Mouse (Mus musculus): ENCODE results near the gene BC052040.

DNA sequence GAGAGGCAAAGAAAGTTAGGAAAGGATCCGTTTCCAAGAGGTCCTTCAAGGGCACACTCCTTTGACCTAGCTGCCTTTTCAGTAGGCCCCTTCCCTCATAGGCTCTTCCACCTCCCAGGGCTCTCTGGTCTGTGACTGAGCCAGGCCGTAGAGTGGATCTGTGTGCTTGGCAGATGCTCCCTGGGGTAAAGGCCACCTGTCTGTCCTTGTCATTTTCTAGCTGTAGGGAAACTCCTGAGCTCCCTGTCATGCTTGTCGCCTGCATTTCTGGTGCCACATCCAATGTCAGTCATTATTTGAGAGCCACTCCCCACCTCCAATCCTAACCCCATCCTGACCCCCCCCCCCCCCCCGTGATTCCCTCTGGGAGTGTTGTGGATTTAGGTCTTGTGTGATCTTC lies 151.1 kb downstream of the BC052040 start:
- TF ChIP-seq CTCF (IDR thresholded peaks at IDR 0.05; ENCODE audit: low read depth) (no peak), EP300 (IDR thresholded peaks at IDR 0.05; ENCODE audit: low read depth) (no peak)
